Mouse (Mus musculus): ENCODE results near the gene Miga1. TPM values are rescaled to one million over a fixed set of nuclear protein-coding genes. Genes with fewer than 3 reads are reported as not detected.

The Miga1 gene
- polyA plus RNA-seq, 1 experiment from 2014 or later = 19.4 TPM

- no peak overlapping the region for H3K9ac ChIP-seq
- H3K27me3 ChIP-seq = no peaks in the 10 kb centered on the region
- H3K36me3 ChIP-seq = 0 out of 2 replicates have a peak, but pooled peaks cover 4% of the 10 kb centered on the region
- no peak overlapping the region for H3K4me3 ChIP-seq
- peaks cover 32% of the 10 kb centered on the region for H3K4me1 ChIP-seq
- no peak overlapping the region for H3K27ac ChIP-seq
- 85% methylated on average over 10 of the region's 10 CpGs for WGBS
- no peak for ATAC-seq (ENCODE audit: insufficient number of reproducible peaks, insufficient read depth, low FRiP score, low TSS enrichment, low read depth)
- H3K9me3 ChIP-seq = no peaks in the 10 kb centered on the region
- H3K4me2 ChIP-seq = 0 out of 2 replicates have a peak overlapping the region, but pooled peaks have one; percentile 63
Observed at GRCm38 (mm10) chr3:152348011-152348830, 8.0 kb upstream of the Miga1 start.

GRCm38 (mm10) chr3:152347227-152347626 lies 7.0 kb upstream of the Miga1 start:
- no peak overlapping the region for H3K27ac ChIP-seq
- peak overlapping the region; percentile 91 for H3K9ac ChIP-seq
- WGBS = 32% methylated on average over 3 of the region's 3 CpGs
- peak overlapping the region; percentile 75 for H3K4me3 ChIP-seq
- H3K36me3 ChIP-seq = 0 out of 2 replicates have a peak, but pooled peaks cover 4% of the 10 kb centered on the region
- H3K4me1 ChIP-seq = peaks cover 31% of the 10 kb centered on the region
- no peaks in the 10 kb centered on the region for H3K9me3 ChIP-seq
- no peak for ATAC-seq (ENCODE audit: insufficient number of reproducible peaks, insufficient read depth, low FRiP score, low TSS enrichment, low read depth)
- H3K27me3 ChIP-seq = no peaks in the 10 kb centered on the region
- H3K4me2 ChIP-seq = peak overlapping the region; percentile 63

- peaks cover 31% of the 10 kb centered on the region for H3K4me1 ChIP-seq
- ATAC-seq (ENCODE audit: insufficient number of reproducible peaks, insufficient read depth, low FRiP score, low TSS enrichment, low read depth) = no peak; the same call in none of the 2 replicates
- WGBS = under 1% methylated on average over 47 of the region's 54 CpGs
- no peaks in the 10 kb centered on the region for H3K9me3 ChIP-seq
- H3K27ac ChIP-seq = peak overlapping the region; percentile 82
- 0 out of 2 replicates have a peak, but pooled peaks cover 4% of the 10 kb centered on the region for H3K36me3 ChIP-seq
- peak overlapping the region; percentile 91 for H3K9ac ChIP-seq
- H3K27me3 ChIP-seq = no peaks in the 10 kb centered on the region
- H3K4me3 ChIP-seq = peak overlapping the region; percentile 75
- peak overlapping the region; percentile 63 for H3K4me2 ChIP-seq
Observed at GRCm38 (mm10) chr3:152346633-152347141, 6.5 kb upstream of the Miga1 start.

- H3K36me3 ChIP-seq = 0 out of 2 replicates have a peak, but pooled peaks cover 4% of the 10 kb centered on the region
- peak within 1 kb of the TSS; percentile 75 for H3K4me3 ChIP-seq
- peaks cover 25% of the 10 kb centered on the region for H3K4me1 ChIP-seq
- peak within 1 kb of the TSS; percentile 82 for H3K27ac ChIP-seq
- 7% methylated on average over 43 of the region's 44 CpGs for WGBS
- peak within 1 kb of the TSS; percentile 63 for H3K4me2 ChIP-seq
- no peaks in the 10 kb centered on the region for H3K27me3 ChIP-seq
- H3K9me3 ChIP-seq = no peaks in the 10 kb centered on the region
- peak; percentile 93 for ATAC-seq (ENCODE audit: insufficient number of reproducible peaks, insufficient read depth, low FRiP score, low TSS enrichment, low read depth)
- H3K9ac ChIP-seq = peak within 1 kb of the TSS; percentile 91
Observed at GRCm38 (mm10) chr3:152345732-152346632, 5.8 kb upstream of the Miga1 start, which contains the start of gene Usp33. Gene Usp33 (plus strand): TSS chr3:152346478.

- H3K9ac ChIP-seq = no peak overlapping the region
- 90% methylated on average over 15 of the region's 15 CpGs for WGBS
- H3K36me3 ChIP-seq = no peaks in the 10 kb centered on the region
- no peak overlapping the region for H3K4me2 ChIP-seq
- no peak for ATAC-seq (ENCODE audit: insufficient number of reproducible peaks, insufficient read depth, low FRiP score, low TSS enrichment, low read depth)
- no peaks in the 10 kb centered on the region for H3K27me3 ChIP-seq
- no peaks in the 10 kb centered on the region for H3K9me3 ChIP-seq
- H3K4me1 ChIP-seq = peaks cover 12% of the 10 kb centered on the region
- H3K4me3 ChIP-seq = no peak overlapping the region
- H3K27ac ChIP-seq = no peak overlapping the region
Observed at GRCm38 (mm10) chr3:152342961-152343517, 2.8 kb upstream of the Miga1 start.

- 78% methylated on average over 8 of the region's 8 CpGs for WGBS
- no peak overlapping the region for H3K9ac ChIP-seq
- no peak overlapping the region for H3K4me2 ChIP-seq
- ATAC-seq (ENCODE audit: insufficient number of reproducible peaks, insufficient read depth, low FRiP score, low TSS enrichment, low read depth) = no peak
- H3K36me3 ChIP-seq = peaks cover 47% of the 10 kb centered on the region
- no peaks in the 10 kb centered on the region for H3K9me3 ChIP-seq
- H3K4me3 ChIP-seq = no peak overlapping the region
- peaks cover 6% of the 10 kb centered on the region for H3K4me1 ChIP-seq
- H3K27ac ChIP-seq = no peak overlapping the region
- no peaks in the 10 kb centered on the region for H3K27me3 ChIP-seq
Observed at GRCm38 (mm10) chr3:152336085-152336484, 4.1 kb downstream of the Miga1 start.

GRCm38 (mm10) chr3:152333641-152334040 lies 6.6 kb downstream of the Miga1 start:
- no peak overlapping the region for H3K4me3 ChIP-seq
- 90% methylated on average over 10 of the region's 10 CpGs for WGBS
- H3K9me3 ChIP-seq = no peaks in the 10 kb centered on the region
- H3K27ac ChIP-seq = no peak overlapping the region
- ATAC-seq (ENCODE audit: insufficient number of reproducible peaks, insufficient read depth, low FRiP score, low TSS enrichment, low read depth) = no peak
- H3K9ac ChIP-seq = no peak overlapping the region
- no peaks in the 10 kb centered on the region for H3K27me3 ChIP-seq
- H3K36me3 ChIP-seq = peaks cover 47% of the 10 kb centered on the region
- H3K4me2 ChIP-seq = no peak overlapping the region
- H3K4me1 ChIP-seq = no peaks in the 10 kb centered on the region

GRCm38 (mm10) chr3:152332545-152333300 lies 7.5 kb downstream of the Miga1 start:
- H3K4me2 ChIP-seq = no peak overlapping the region
- no peaks in the 10 kb centered on the region for H3K27me3 ChIP-seq
- no peak overlapping the region for H3K27ac ChIP-seq
- no peaks in the 10 kb centered on the region for H3K4me1 ChIP-seq
- 91% methylated on average over 15 of the region's 15 CpGs for WGBS
- H3K9ac ChIP-seq = no peak overlapping the region
- no peak overlapping the region for H3K4me3 ChIP-seq
- no peak for ATAC-seq (ENCODE audit: insufficient number of reproducible peaks, insufficient read depth, low FRiP score, low TSS enrichment, low read depth)
- peaks cover 47% of the 10 kb centered on the region for H3K36me3 ChIP-seq
- no peaks in the 10 kb centered on the region for H3K9me3 ChIP-seq

- WGBS = 95% methylated on average over 6 of the region's 6 CpGs
Observed at GRCm38 (mm10) chr3:152332104-152332503, 8.1 kb downstream of the Miga1 start.

GRCm38 (mm10) chr3:152321765-152322547 lies 18.3 kb downstream of the Miga1 start:
- Histone ChIP-seq H3K4me2 (no peak overlapping the region), H3K4me1 (no peaks in the 10 kb centered on the region), H3K27me3 (no peaks in the 10 kb centered on the region), H3K9me3 (no peaks in the 10 kb centered on the region), H3K36me3 (peaks cover 16% of the 10 kb centered on the region), H3K9ac (no peak overlapping the region), H3K27ac (no peak overlapping the region), H3K4me3 (no peak overlapping the region)
- ATAC-seq (ENCODE audit: insufficient number of reproducible peaks, insufficient read depth, low FRiP score, low TSS enrichment, low read depth) = 0 out of 2 replicates have a peak, but pooled peaks have one; percentile 64
- 83% methylated on average over 8 of the region's 8 CpGs for WGBS

More at GRCm38 (mm10) chr3:152332104-152332503, 8.1 kb downstream of the Miga1 start:
- H3K4me3 ChIP-seq = no peak overlapping the region
- H3K36me3 ChIP-seq = peaks cover 43% of the 10 kb centered on the region
- no peak overlapping the region for H3K27ac ChIP-seq
- ATAC-seq (ENCODE audit: insufficient number of reproducible peaks, insufficient read depth, low FRiP score, low TSS enrichment, low read depth) = no peak
- no peaks in the 10 kb centered on the region for H3K27me3 ChIP-seq
- H3K4me2 ChIP-seq = no peak overlapping the region
- H3K9me3 ChIP-seq = no peaks in the 10 kb centered on the region
- H3K9ac ChIP-seq = no peak overlapping the region
- H3K4me1 ChIP-seq = no peaks in the 10 kb centered on the region

Measured in embryonic facial prominence, embryonic 13.5 days (tissue).